Mouse (Mus musculus): Measurements from ENCODE around the gene Rhoc. TPM values are rescaled to one million over a fixed set of nuclear protein-coding genes. Genes with fewer than 3 reads are reported as not detected.

Rhoc gene
- total RNA-seq, 2 experiments from 2014 or later: 26.1 to 41.6 TPM

DNA sequence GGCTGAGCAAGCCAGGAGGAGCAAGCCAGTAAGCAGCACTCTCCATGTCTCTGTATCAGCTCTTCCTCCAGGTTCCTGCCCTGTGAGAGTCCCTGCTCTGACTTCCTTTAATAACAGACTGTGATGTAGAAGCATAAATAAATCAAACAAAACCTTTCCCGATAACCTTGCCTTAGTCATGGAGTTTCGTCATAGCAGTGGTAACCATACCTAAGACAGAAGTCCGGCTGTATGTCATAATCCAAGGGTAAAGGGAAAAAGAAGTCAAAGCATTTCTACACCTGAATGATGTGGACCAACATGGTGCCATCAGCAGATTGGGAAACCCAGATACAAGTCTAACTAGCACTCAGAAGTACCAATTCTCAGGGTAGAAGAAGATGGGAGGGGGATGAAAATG lies 47.6 kb downstream of the Rhoc start:
- intact Hi-C loops (cut with DNase I): no loop called here
- H3K4me3 ChIP-seq: no peak overlapping the region
- H3K27ac ChIP-seq: no peak overlapping the region
- DNase-seq: no peak
- no peak for TF ChIP-seq CTCF (IDR thresholded peaks at IDR 0.05)

GRCm38 (mm10) chr3:104841049-104841448 lies 52.9 kb downstream of the Rhoc start:
- no peak overlapping the region for H3K27ac ChIP-seq
- intact Hi-C loops (cut with DNase I): no loop called here
- DNase-seq: no peak
- no peak for TF ChIP-seq CTCF (IDR thresholded peaks at IDR 0.05)
- no peak overlapping the region for H3K4me3 ChIP-seq

Other genes with a start within 250 kb of the Rhoc start
- 10 to 100 TPM; 20.9 to 42.1 TPM for gene Slc16a1, start 149.7 kb upstream of the Rhoc start, total RNA-seq (2021)
- 10 to 100 TPM; 33.3 to 45.6 TPM for gene Ppm1j, start 7.3 kb upstream of the Rhoc start, total RNA-seq (2021)
- gene Fam19a3, start 6.5 kb upstream of the Rhoc start, total RNA-seq (2021): 1 to 10 TPM; 2.7 to 4.2 TPM
- gene Mov10, start 30.2 kb downstream of the Rhoc start, total RNA-seq (2021): 1 to 10 TPM in 1 of 2 experiments, under 1 TPM in 1; 0.38 to 2.5 TPM
- 10 to 100 TPM; 23.3 to 23.4 TPM for gene St7l, start 75.6 kb downstream of the Rhoc start, total RNA-seq (2021)
- gene Capza1, start 76.1 kb downstream of the Rhoc start, total RNA-seq (2021): 10 to 100 TPM; 23.5 to 25.5 TPM
- gene Wnt2b, start 173.5 kb downstream of the Rhoc start, total RNA-seq (2021): under 1 TPM; 0.13 to 0.31 TPM